Mouse (Mus musculus) lung, embryonic 16.5 days (tissue): Measurements from ENCODE around the gene Alox15. TPM values are rescaled to one million over a fixed set of nuclear protein-coding genes. Genes with fewer than 3 reads are reported as not detected.

Experiments used
- ATAC-seq: fragments of 200-750 bp; cut with Nextera tagmentation; 2 replicates; pipeline ENCODE4 v1.8.0; 2017; ENCODE audit warnings: low read depth, mild to moderate bottlenecking, moderate library complexity
- H3K27ac ChIP-seq: fragments of 300-500 bp; sonication (generic); 2 replicates; pipeline ENCODE4 v1.5.1; 2014; ENCODE audit warnings: mild to moderate bottlenecking, control low read depth, low read length
- H3K27me3 ChIP-seq: fragments of 300-500 bp; sonication (generic); 2 replicates; pipeline ENCODE4 v1.6.1; 2014; ENCODE audit warnings: low read depth, low read length, mixed read lengths; ENCODE audit not compliant: control insufficient read depth, insufficient read depth
- H3K36me3 ChIP-seq: fragments of 300-500 bp; sonication (generic); 2 replicates; pipeline ENCODE4 v1.6.1; 2014; ENCODE audit warnings: low read length; ENCODE audit not compliant: control insufficient read depth, insufficient read depth
- H3K4me1 ChIP-seq: fragments of 300-500 bp; sonication (generic); replicated peaks from 2 replicates; pipeline ENCODE4 v1.6.1; 2014; ENCODE audit warnings: low read length, mixed read lengths; ENCODE audit not compliant: control insufficient read depth, insufficient read depth
- H3K4me2 ChIP-seq: fragments of 300-500 bp; sonication (generic); 2 replicates; pipeline ENCODE4 v1.6.1; 2014; ENCODE audit warnings: low read depth, low read length, control low read depth
- H3K4me3 ChIP-seq: fragments of 300-500 bp; sonication (generic); 2 replicates; pipeline ENCODE4 v1.5.1; 2014; ENCODE audit warnings: mild to moderate bottlenecking, low read length, control low read depth
- H3K9ac ChIP-seq: fragments of 300-500 bp; sonication (generic); 2 replicates; pipeline ENCODE4 v1.6.1; 2014; ENCODE audit warnings: low read length, control low read depth
- H3K9me3 ChIP-seq: fragments of 300-500 bp; sonication (generic); 2 replicates; pipeline ENCODE4 v1.6.1; 2016; ENCODE audit warnings: low read length; ENCODE audit not compliant: control insufficient read depth
- WGBS: fragments of 180-500 bp; shearing (Covaris S2); extraction: QIAGEN DNeasy Blood & Tissue Kit; methylation state at CpG from one replicate; pipeline ENCODE4 v1.1.7; 2014; 5-methylcytosine and 5-hydroxymethylcytosine counted together
- polyA plus RNA-seq: library from polyadenylated mRNA; unstranded; fragments of >200 nt; fragmentation: Nextera tagmentation; extraction: Ambion mirVana; gene quantifications from 2 replicates; pipeline ENCODE4 v1.2.1, GENCODE M21; 2015

Alox15 gene
- polyA plus RNA-seq, 1 experiment from 2014 or later: 0.72 TPM

DNA sequence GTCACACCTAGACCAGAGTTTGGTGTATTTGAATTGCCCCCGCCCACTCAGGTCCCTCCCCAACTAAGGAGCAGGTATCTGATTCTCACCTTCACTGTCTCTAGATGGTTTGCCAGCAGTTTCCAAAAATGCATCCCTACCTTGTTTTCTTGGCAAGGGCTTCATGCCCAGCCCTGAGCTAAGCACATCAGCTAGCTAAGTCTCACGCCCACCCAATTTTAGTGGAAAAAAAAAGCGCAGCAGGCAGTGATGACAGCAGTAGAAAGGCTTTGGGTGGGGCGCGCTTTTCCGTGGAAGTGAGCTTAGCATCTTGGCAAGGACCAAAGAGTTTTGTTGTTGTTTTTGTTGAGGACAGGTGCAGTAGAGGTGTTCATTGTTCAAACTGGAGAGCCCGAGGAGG, 29.3 kb downstream of the Alox15 start, which contains the start of gene Alox12e:
Gene Alox12e, minus strand, starts transcription at position 101 of the 400 bp plus-strand sequence.
- Histone ChIP-seq H3K9ac (no peak within 1 kb of the TSS), H3K4me1 (no peaks in the 10 kb centered on the region), H3K9me3 (no peaks in the 10 kb centered on the region), H3K36me3 (no peaks in the 10 kb centered on the region), H3K27me3 (peaks cover 31% of the 10 kb centered on the region), H3K27ac (no peak within 1 kb of the TSS), H3K4me3 (no peak within 1 kb of the TSS), H3K4me2 (no peak within 1 kb of the TSS)
- 24% methylated on average over 7 of the region's 7 CpGs for WGBS
- no peak for ATAC-seq

DNA sequence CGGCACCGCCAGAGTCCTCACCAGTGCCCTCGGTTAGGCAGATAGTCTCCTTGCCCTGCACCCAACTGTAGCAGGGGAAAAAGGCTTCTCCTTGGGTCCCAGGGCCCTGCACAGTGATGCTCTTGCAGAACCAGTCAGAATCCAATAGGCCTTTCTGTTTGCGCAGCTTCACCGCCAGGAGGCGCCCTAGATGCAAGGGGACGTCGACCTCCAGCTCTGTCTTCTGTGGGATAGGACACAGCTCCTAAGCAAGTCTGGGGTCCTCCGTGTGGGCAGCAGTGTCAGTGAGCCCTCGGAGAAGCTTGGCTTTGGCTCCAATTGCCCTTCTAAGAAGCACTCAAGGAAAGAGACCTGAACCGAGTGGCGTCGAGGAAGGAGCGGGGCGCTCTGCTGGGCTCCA, 30.2 kb downstream of the Alox15 start:
- no peaks in the 10 kb centered on the region for H3K36me3 ChIP-seq
- H3K9me3 ChIP-seq: no peaks in the 10 kb centered on the region
- peaks cover 31% of the 10 kb centered on the region for H3K27me3 ChIP-seq
- H3K4me3 ChIP-seq: no peak overlapping the region
- H3K4me2 ChIP-seq: no peak overlapping the region
- no peak overlapping the region for H3K27ac ChIP-seq
- H3K4me1 ChIP-seq: no peaks in the 10 kb centered on the region
- H3K9ac ChIP-seq: no peak overlapping the region
- WGBS: 2% methylated on average over 15 of the region's 15 CpGs
- no peak for ATAC-seq

DNA sequence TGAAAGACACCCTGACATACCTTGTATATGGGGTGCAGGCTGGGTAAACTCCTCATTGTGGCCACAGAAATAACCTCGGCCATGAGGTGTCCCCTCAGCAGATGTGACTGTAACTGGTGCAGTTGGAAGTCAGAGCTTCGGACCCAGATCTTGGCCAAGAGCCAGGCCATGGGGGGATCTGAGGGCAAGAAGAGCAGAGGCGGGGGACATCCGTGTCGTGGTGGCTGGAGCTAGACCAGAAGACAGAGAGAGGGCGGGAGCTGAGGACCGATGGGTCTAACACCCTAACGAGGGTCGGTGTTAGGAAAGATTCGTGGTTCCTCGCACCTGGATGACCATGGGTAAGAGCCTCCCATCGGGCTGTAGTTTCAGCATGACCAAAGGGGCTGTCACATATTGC, 32.2 kb downstream of the Alox15 start:
- no peak for ATAC-seq
- Histone ChIP-seq H3K4me1 (no peaks in the 10 kb centered on the region), H3K9ac (no peak overlapping the region), H3K4me3 (no peak overlapping the region), H3K27ac (no peak overlapping the region), H3K36me3 (no peaks in the 10 kb centered on the region), H3K27me3 (peaks cover 31% of the 10 kb centered on the region), H3K9me3 (no peaks in the 10 kb centered on the region), H3K4me2 (no peak overlapping the region)
- WGBS: 62% methylated on average over 12 of the region's 12 CpGs

DNA sequence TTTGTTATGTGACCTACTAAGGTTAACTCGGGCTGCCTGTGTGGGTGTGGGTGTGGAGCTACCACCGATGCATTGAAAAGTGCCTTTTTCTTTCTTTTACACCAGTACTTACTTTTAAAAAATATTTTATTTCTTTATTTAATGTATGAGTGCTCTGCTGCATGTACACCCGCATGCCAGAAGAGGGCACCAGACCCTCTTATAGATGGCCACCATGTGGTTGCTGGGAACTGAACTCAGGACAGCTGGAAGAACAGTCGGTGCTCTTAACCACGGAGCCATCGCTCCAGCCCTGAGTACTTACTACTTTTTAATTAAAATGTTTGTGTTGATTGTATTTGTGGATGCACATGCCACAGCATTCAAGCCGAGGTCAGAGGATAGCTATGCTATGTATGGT, 38.0 kb downstream of the Alox15 start:
- Histone ChIP-seq H3K9me3 (no peaks in the 10 kb centered on the region), H3K4me2 (no peak overlapping the region), H3K27ac (no peak overlapping the region), H3K36me3 (no peaks in the 10 kb centered on the region), H3K4me1 (no peaks in the 10 kb centered on the region), H3K9ac (no peak overlapping the region), H3K4me3 (no peak overlapping the region), H3K27me3 (no peaks in the 10 kb centered on the region; the same call in 1 of the 2 replicates)
- WGBS: 30% methylated on average over 7 of the region's 7 CpGs
- no peak for ATAC-seq

DNA sequence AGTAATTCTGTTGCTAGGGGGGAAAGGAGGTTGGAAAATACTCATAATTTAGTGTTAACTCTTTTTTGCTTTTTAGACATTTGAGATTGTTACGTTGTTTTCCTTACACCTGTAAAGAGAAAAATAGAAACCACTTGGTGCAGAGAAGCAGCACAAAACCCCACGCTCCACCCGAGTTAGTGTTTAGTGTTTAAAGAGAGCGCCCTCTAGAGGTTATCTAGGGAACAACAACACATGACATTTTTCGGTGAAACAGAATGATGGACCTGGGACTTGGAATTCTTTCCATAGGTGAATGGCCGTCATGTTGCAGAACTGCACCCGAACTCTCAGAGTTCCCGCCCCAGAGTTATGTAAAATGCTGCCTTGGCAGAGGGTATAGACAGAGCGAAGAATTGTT, 42.5 kb downstream of the Alox15 start:
- no peak for ATAC-seq
- no peaks in the 10 kb centered on the region for H3K9me3 ChIP-seq
- H3K9ac ChIP-seq: no peak overlapping the region
- H3K36me3 ChIP-seq: no peaks in the 10 kb centered on the region
- H3K27me3 ChIP-seq: no peaks in the 10 kb centered on the region; the same call in 1 of the 2 replicates
- no peak overlapping the region for H3K4me3 ChIP-seq
- WGBS: 19% methylated on average over 9 of the region's 9 CpGs
- H3K4me2 ChIP-seq: no peak overlapping the region
- no peaks in the 10 kb centered on the region for H3K4me1 ChIP-seq
- no peak overlapping the region for H3K27ac ChIP-seq

DNA sequence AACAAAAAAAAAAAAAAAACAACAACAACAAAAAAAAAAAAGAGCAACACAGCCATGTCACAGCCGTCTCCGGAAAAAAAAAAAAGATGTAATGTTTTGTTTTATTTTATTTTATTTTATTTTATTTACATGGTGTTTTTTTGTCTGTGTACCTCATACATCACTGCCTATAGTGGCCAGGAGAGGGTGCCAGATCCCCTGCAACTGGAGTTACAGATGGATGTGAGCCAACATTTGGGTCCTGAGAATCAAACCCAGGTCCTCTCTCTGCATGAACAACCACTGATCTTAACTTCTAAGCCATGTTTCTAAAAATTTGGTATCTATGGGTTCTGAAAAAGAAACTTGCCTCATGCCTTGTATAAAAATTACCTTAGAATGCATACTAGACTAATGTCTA, 43.5 kb downstream of the Alox15 start:
- no peak for ATAC-seq
- 75% methylated on average over 2 of the region's 2 CpGs for WGBS
- no peaks in the 10 kb centered on the region for H3K9me3 ChIP-seq

DNA sequence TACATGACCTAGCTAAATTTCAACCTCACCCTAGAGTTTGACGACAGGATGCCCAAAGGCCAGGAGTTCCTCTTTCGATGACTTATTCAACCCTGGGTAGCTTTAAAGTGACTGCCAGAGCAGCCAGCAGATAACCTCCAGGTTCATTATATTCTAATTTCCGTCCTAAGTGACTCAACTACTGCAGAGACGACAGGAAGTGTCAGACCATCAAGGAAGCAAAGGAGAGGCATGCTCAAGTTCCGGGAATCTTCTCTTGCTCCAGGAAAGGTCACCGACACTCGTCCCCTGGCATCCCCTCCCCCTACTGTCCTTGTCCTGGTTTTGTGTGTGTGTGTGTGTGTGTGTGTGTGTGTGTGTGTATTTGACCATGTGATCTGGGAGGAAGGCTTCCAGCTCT, 45.7 kb downstream of the Alox15 start:
- H3K4me1 ChIP-seq: no peaks in the 10 kb centered on the region
- H3K9ac ChIP-seq: no peak overlapping the region
- peak; percentile 26; the same call in 1 of the 2 replicates for ATAC-seq
- no peak overlapping the region for H3K4me2 ChIP-seq
- 50% methylated on average over 7 of the region's 7 CpGs for WGBS
- H3K27ac ChIP-seq: 0 out of 2 replicates have a peak overlapping the region, but pooled peaks have one; percentile 36
- H3K9me3 ChIP-seq: no peaks in the 10 kb centered on the region
- no peaks in the 10 kb centered on the region; the same call in 1 of the 2 replicates for H3K27me3 ChIP-seq
- no peaks in the 10 kb centered on the region for H3K36me3 ChIP-seq
- no peak overlapping the region for H3K4me3 ChIP-seq

More for the DNA sequence above, 43.5 kb downstream of the Alox15 start:
- Histone ChIP-seq H3K4me2 (no peak overlapping the region), H3K27ac (no peak overlapping the region), H3K4me1 (no peaks in the 10 kb centered on the region), H3K4me3 (no peak overlapping the region), H3K9ac (no peak overlapping the region), H3K27me3 (no peaks in the 10 kb centered on the region; the same call in 1 of the 2 replicates), H3K36me3 (no peaks in the 10 kb centered on the region)

DNA sequence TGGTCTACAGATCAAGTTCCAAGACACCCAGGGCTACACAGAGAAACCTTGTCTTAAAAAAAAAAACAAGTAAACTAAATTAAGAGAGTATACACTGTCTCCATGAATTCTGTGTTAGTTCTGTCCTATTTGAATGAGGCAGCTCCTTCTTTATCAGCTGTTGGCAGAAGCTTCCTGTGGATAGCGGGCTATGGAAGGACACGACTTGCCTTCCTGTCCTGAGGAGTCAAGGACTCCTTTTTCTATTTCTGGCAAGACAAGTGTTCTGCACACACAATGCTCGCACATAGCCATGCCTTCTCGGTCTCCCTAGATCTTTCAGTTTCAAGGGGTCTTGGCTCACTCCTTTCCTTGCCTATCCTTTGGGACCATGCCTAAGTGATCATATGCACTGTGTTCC, 49.5 kb downstream of the Alox15 start:
- Histone ChIP-seq H3K4me1 (no peaks in the 10 kb centered on the region), H3K4me2 (0 out of 2 replicates have a peak overlapping the region, but pooled peaks have one; percentile 8), H3K4me3 (no peak overlapping the region), H3K9ac (no peak overlapping the region), H3K27me3 (no peaks in the 10 kb centered on the region), H3K36me3 (no peaks in the 10 kb centered on the region), H3K9me3 (no peaks in the 10 kb centered on the region), H3K27ac (peak overlapping the region; percentile 63)
- ATAC-seq: peak; percentile 36
- 57% methylated on average over 4 of the region's 4 CpGs for WGBS

DNA sequence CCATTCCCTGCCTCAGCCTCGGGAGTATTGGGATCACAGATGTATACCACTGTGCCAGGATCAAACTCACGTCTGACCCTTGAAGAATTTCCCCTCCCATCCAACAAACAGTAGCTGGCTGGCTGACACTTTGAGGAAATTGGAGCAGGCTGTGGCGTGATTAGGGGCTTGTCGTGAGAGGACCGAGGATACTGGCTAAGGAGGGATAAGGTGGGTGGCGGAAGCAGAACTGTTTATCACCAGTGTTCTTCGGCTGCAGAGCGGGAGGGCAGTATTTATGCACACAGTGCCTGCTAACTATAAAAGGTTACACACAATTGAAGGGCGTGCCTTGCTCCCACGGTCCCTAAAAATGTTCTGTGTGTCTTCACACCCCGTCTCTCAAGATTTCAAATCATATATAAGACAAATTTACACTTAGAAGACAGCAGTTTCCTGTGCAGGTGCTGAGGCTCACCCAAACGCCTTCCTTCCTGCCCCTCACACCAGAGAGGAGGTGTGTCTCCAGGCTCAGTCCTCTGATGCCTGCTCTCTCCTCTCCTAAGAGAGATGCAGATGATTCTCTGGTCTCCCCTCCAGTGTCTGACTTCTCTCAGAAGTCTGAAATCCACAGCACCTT, 53.9 kb downstream of the Alox15 start:
- Histone ChIP-seq H3K9ac (no peak overlapping the region), H3K27me3 (no peaks in the 10 kb centered on the region), H3K4me1 (no peaks in the 10 kb centered on the region), H3K4me2 (no peak overlapping the region), H3K36me3 (no peaks in the 10 kb centered on the region), H3K9me3 (no peaks in the 10 kb centered on the region), H3K4me3 (no peak overlapping the region), H3K27ac (peak overlapping the region; percentile 62)
- 20% methylated on average over 12 of the region's 12 CpGs for WGBS
- peak; percentile 82 for ATAC-seq
